Mouse (Mus musculus) stomach, embryonic 14.5 days (tissue): Measurements from ENCODE around the gene Lrig2. TPM values are rescaled to one million over a fixed set of nuclear protein-coding genes. Genes with fewer than 3 reads are reported as not detected.
A peak's percentile ranks its signal among the peaks of the same experiment; 100 is the strongest.

Source experiments
- ATAC-seq: fragments of 200-750 bp; cut with Nextera tagmentation; 2 replicates; pipeline ENCODE4 v1.8.0; 2017; ENCODE audit warnings: low read depth, moderate TSS enrichment; ENCODE audit not compliant: insufficient number of reproducible peaks, insufficient read depth, low FRiP score
- H3K27ac ChIP-seq: fragments of 300-500 bp; sonication (generic); 2 replicates; pipeline ENCODE4 v1.5.1; 2014; ENCODE audit warnings: mild to moderate bottlenecking, low read length, moderate library complexity, mixed read lengths
- H3K27me3 ChIP-seq: fragments of 300-500 bp; sonication (generic); 2 replicates; pipeline ENCODE4 v1.6.1; 2014; ENCODE audit warnings: low read length, control low read depth, mixed read lengths; ENCODE audit not compliant: control insufficient read depth, insufficient read depth
- H3K36me3 ChIP-seq: fragments of 300-500 bp; sonication (generic); 2 replicates; pipeline ENCODE4 v1.6.1; 2014; ENCODE audit warnings: mild to moderate bottlenecking, control low read depth, low read length, moderate library complexity, mixed read lengths; ENCODE audit not compliant: control insufficient read depth, insufficient read depth
- H3K4me1 ChIP-seq: fragments of 300-500 bp; sonication (generic); 2 replicates; pipeline ENCODE4 v1.6.1; 2014; ENCODE audit warnings: low read length, control low read depth, mixed read lengths; ENCODE audit not compliant: control insufficient read depth, insufficient read depth
- H3K4me2 ChIP-seq: fragments of 300-500 bp; sonication (generic); replicated peaks from 2 replicates; pipeline ENCODE4 v1.6.1; 2014; ENCODE audit warnings: low read depth, low read length, control low read depth
- H3K4me3 ChIP-seq: fragments of 300-500 bp; sonication (generic); 2 replicates; pipeline ENCODE4 v1.5.1; 2014; ENCODE audit warnings: low read depth, low read length, control low read depth
- H3K9ac ChIP-seq: fragments of 300-500 bp; sonication (generic); replicated peaks from 2 replicates; pipeline ENCODE4 v1.6.1; 2014; ENCODE audit warnings: low read depth, mild to moderate bottlenecking, control low read depth, low read length, moderate library complexity, mixed read lengths
- H3K9me3 ChIP-seq: fragments of 300-500 bp; sonication (generic); 2 replicates; pipeline ENCODE4 v1.6.1; 2016; ENCODE audit warnings: low read depth, low read length, control low read depth; ENCODE audit not compliant: control insufficient read depth
- WGBS: fragments of 180-500 bp; shearing (Covaris S2); extraction: QIAGEN DNeasy Blood & Tissue Kit; methylation state at CpG from one replicate; pipeline ENCODE4 v1.1.7; 2014; 5-methylcytosine and 5-hydroxymethylcytosine counted together
- polyA plus RNA-seq: library from polyadenylated mRNA; unstranded; fragments of >200 nt; fragmentation: Nextera tagmentation; extraction: Ambion mirVana; gene quantifications from 2 replicates; pipeline ENCODE4 v1.2.1, GENCODE M21; 2014

Gene Lrig2
- polyA plus RNA-seq, 1 experiment from 2014 or later, result 25.7 TPM

DNA sequence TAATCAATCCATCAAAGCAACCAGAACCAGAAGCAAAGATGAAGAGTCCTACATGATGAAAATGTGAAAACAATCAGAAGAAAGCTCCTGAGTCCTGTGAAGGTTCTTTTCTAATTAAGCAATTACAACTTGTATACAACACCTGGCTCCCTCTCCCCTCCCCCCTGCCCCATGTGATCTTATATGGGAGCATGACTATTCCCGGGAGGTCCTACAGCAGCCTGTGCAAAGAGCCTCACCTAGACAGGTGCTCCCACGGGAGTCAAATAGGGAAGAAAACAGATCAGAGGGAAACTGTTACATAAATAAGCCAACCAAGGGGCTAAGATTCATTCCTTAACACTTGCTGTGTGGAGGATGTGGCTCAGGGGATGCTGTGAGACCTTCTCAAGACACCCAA lies 143.8 kb downstream of the Lrig2 start:
- H3K4me2 ChIP-seq, result no peak overlapping the region
- H3K4me3 ChIP-seq, result no peak overlapping the region
- H3K9ac ChIP-seq, result no peak overlapping the region
- H3K27me3 ChIP-seq, result no peaks in the 10 kb centered on the region
- no peaks in the 10 kb centered on the region for H3K9me3 ChIP-seq
- WGBS, result 78% methylated on average over 2 of the region's 2 CpGs
- H3K4me1 ChIP-seq, result no peaks in the 10 kb centered on the region
- no peak for ATAC-seq
- H3K27ac ChIP-seq, result no peak overlapping the region
- H3K36me3 ChIP-seq, result no peaks in the 10 kb centered on the region

DNA sequence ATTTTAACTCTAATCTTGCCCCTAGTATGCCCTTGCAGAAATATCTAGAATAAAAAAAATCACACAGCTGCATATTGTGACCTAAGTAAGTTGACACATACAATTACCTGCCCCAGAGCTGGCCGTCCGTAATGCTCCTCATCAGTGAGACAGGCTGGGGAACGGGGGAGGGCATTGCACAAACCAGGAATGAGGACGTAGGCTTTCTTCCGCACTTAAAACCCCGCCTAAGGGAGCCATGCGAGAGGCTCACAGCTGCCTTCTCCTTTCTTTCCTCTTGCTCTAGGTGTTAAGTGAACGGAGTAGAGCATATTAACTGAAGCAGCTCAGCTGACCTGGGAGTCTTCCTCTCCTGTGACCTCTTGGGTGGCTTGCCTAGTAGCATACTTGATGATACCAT lies 149.9 kb downstream of the Lrig2 start:
- Histone ChIP-seq H3K4me3 (no peak overlapping the region), H3K9me3 (no peaks in the 10 kb centered on the region), H3K4me1 (peaks cover 13% of the 10 kb centered on the region; the same call in 1 of the 2 replicates), H3K27me3 (no peaks in the 10 kb centered on the region), H3K9ac (no peak overlapping the region), H3K27ac (no peak overlapping the region), H3K4me2 (no peak overlapping the region), H3K36me3 (no peaks in the 10 kb centered on the region)
- ATAC-seq, result no peak
- 60% methylated on average over 8 of the region's 8 CpGs for WGBS

DNA sequence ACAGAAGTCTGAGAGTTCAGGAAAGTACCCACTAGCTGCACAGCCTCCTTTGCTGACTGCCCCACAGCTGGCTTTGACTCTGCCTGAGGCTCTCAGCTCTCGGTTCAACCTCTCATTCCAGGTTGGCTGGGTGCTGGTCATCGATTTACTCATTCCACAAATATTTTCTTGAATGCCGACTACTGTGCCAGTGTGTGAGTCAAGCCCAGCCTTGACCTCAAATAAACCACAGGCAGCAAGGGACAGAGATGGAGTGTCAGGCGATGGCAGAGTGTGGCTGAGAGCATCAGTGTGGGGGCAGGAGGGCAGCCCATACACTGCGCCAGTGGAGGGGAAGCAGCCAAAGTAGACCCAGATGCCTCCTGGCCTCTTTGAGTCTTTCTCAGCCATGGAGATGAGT lies 151.4 kb downstream of the Lrig2 start:
- no peaks in the 10 kb centered on the region for H3K36me3 ChIP-seq
- no peak overlapping the region for H3K9ac ChIP-seq
- no peak overlapping the region for H3K4me3 ChIP-seq
- H3K4me2 ChIP-seq, result no peak overlapping the region
- H3K27me3 ChIP-seq, result no peaks in the 10 kb centered on the region
- no peak overlapping the region; the same call in 1 of the 2 replicates for H3K27ac ChIP-seq
- H3K9me3 ChIP-seq, result no peaks in the 10 kb centered on the region
- peak; percentile 48; the same call in 1 of the 2 replicates for ATAC-seq
- peaks cover 13% of the 10 kb centered on the region; the same call in 1 of the 2 replicates for H3K4me1 ChIP-seq
- WGBS, result 33% methylated on average over 5 of the region's 5 CpGs

DNA sequence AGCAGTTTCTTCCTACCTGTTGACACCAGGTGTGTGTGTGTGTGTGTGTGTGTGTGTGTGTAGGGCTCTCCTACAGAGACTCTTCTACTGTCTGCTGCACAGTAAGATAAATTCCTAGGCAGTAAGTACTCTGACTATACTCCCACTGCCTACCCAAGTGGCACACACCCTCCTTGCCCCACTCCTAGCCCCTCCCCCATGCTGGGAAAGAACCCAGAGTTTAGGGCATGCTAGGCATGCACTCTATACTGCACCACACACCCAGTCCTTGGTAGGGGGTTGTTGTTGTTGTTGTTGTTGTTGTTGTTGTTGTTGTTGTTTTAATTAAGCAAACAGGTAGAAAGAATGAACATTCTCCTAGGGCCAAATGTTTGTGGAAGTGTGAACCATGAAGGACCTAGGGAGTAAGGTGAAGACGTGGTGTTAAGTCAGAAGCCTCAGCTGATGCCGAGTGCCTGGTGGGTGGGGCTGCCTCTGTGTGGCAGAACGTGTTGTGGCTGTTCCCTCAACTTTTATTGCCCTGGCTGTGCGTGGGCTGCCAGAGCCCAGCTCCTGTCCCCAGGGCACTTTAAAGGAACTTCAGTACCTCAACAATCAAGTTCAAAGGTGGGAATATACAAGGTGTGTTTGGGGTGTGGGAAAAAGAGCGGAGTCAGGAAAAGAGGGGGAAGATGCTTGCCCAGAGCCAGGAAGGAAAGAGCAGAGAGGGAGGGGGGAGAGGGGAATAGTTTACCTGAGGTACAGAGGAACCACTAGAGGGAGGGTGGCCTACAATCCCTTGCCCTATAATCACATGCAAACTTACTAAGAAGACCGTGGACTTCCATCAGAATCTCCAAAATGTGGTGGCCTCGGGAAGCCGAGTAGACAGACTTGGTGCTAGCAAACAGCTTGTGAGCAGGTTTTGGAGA lies 152.2 kb downstream of the Lrig2 start:
- Histone ChIP-seq H3K4me2 (no peak overlapping the region), H3K9ac (no peak overlapping the region), H3K27ac (peak overlapping the region; percentile 6; the same call in 1 of the 2 replicates), H3K36me3 (no peaks in the 10 kb centered on the region), H3K4me1 (peaks cover 13% of the 10 kb centered on the region; the same call in 1 of the 2 replicates), H3K27me3 (no peaks in the 10 kb centered on the region), H3K4me3 (no peak overlapping the region), H3K9me3 (no peaks in the 10 kb centered on the region)
- ATAC-seq, result peak; percentile 57
- WGBS, result 41% methylated on average over 8 of the region's 8 CpGs

DNA sequence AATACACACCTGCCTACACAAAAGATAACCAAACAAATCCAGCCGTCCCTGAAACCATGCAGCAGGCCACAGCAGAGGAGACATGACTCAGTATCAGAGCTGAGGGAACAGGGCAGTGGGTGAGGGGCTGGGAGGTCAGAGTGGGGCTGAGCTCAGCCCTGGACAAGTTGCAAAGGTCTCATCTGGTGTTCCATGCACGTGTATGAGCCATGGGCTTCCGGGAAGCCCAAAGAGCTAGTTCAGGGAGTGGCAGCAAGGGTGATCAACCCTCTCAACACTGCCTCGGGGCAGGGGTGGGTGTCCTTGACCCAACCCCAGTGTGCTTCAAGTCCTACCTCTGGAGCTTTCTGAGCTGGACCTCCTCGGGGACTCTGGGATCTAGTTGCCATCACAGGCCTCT lies 153.0 kb downstream of the Lrig2 start:
- Histone ChIP-seq H3K9ac (no peak overlapping the region), H3K4me1 (peaks cover 13% of the 10 kb centered on the region; the same call in 1 of the 2 replicates), H3K9me3 (no peaks in the 10 kb centered on the region), H3K4me2 (no peak overlapping the region), H3K4me3 (no peak overlapping the region), H3K36me3 (no peaks in the 10 kb centered on the region), H3K27me3 (no peaks in the 10 kb centered on the region), H3K27ac (no peak overlapping the region)
- peak; percentile 29; the same call in 1 of the 2 replicates for ATAC-seq
- 54% methylated on average over 5 of the region's 5 CpGs for WGBS

DNA sequence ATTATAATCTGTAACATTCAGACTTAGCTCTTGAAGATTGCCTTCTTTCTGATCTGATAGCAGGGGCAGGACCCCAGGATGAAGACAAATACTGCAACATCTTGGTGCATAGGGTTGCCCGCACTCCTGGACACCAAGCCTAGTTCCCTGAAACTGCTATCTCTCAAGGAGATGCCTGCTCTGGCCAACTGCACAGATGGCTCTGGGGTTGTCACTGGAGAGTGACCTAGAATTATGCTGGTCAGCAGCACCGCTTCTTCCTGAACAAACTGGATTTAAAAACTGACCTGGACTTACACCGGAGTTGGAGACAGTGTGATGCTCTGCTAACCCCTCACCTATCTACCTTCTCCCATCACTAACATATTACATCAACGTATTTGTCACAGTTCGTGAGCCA lies 155.6 kb downstream of the Lrig2 start:
- Histone ChIP-seq H3K36me3 (no peaks in the 10 kb centered on the region), H3K27ac (no peak overlapping the region), H3K9me3 (no peaks in the 10 kb centered on the region), H3K4me1 (peaks cover 13% of the 10 kb centered on the region; the same call in 1 of the 2 replicates), H3K27me3 (no peaks in the 10 kb centered on the region), H3K9ac (no peak overlapping the region), H3K4me2 (no peak overlapping the region), H3K4me3 (no peak overlapping the region)
- no peak for ATAC-seq
- WGBS, result 90% methylated on average over 5 of the region's 5 CpGs

DNA sequence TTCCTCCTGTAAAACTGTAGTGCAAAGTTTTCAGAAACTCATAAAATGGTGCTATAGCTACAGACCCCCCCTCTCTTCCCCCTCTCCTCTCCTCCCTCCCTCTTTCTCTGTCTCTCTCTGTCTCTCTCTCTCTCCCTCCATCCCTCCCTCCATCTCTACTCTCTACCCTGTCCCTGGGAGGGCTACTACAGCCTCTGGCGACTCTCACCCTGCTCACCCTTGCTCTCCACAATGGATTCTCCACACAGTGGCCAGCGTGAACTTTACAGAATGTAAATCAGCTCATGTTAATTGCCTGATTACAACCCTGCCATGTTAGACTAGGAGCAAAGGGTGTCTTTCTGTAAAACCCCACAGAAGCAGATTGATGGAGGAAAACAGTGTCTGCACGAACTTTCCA lies 157.8 kb downstream of the Lrig2 start:
- no peak for ATAC-seq
- Histone ChIP-seq H3K4me3 (no peak overlapping the region), H3K4me2 (no peak overlapping the region), H3K36me3 (no peaks in the 10 kb centered on the region), H3K27ac (no peak overlapping the region), H3K9me3 (no peaks in the 10 kb centered on the region), H3K27me3 (no peaks in the 10 kb centered on the region), H3K4me1 (peaks cover 8% of the 10 kb centered on the region; the same call in 1 of the 2 replicates), H3K9ac (no peak overlapping the region)
- WGBS, result 42% methylated on average over 3 of the region's 3 CpGs

DNA sequence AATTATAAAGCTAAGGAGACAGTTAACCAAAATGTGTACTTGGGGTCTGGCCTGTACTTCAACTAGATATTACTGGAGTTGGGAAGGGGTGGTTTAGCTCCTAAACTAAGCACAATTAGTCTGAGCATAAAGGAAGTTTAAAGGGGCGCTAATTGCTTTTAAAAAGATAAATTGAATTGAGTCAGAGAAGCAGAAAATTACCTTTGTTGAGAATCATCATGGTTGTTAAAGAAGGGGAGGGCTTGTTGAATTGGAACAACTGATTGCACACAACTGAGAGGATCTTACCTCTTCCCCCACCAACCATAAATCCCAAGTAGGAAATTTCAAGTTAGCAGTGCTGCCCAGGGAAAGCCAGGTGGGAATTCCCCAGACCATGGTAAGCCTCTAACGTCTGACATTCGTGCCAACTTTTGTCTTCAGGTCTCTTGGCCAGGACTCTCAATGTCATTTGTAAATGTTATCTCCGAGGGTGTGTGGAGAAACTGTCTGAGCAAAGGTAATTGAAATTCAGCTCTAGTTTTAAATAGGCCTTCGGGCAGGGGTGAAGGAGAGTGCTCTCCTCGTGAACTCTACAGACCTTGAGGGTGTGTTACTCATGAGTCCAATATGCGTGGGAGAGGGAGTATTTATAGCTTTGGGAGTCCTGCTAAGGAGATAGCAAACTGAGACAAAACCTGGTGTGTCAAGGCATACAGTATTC lies 159.2 kb downstream of the Lrig2 start:
- Histone ChIP-seq H3K9ac (no peak overlapping the region), H3K27me3 (no peaks in the 10 kb centered on the region), H3K27ac (no peak overlapping the region), H3K4me3 (no peak overlapping the region), H3K9me3 (no peaks in the 10 kb centered on the region), H3K36me3 (no peaks in the 10 kb centered on the region), H3K4me2 (no peak overlapping the region), H3K4me1 (peaks cover 7% of the 10 kb centered on the region; the same call in 1 of the 2 replicates)
- WGBS, result 53% methylated on average over 7 of the region's 7 CpGs
- no peak for ATAC-seq
